Mouse (Mus musculus): ENCODE results near the gene Arid1a.

- TF ChIP-seq TAL1 (IDR thresholded peaks at IDR 0.05; ENCODE audit: low read length) (no peak), GATA1 (IDR thresholded peaks at IDR 0.05; ENCODE audit: low read length) (no peak)
Observed at GRCm38 (mm10) chr4:133662421-133662820, 94.1 kb downstream of the Arid1a start.
